Mouse (Mus musculus): ENCODE data around the gene St7l. TPM values are rescaled to one million over a fixed set of nuclear protein-coding genes. Genes with fewer than 3 reads are reported as not detected.

St7l gene
- polyA plus RNA-seq, 1 experiment from 2014 or later: 38.9 TPM

DNA sequence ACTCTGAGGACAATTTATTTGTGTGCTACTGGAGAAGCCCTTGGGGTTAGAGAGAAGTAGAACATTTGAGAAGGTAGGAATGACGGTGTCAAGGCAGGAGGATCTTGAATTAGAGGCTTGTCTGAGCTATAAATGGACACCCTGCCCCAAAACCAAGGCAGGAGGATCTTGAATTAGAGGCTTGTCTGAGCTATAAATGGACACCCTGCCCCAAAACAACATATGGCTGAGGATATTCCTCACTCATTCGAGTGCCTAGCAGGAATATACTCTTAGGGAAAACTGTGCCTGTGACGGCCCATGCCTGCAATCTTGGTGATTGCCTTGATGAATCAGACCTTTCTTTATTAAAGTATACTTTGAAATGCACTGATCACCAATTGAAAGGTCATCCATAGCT is 42.2 kb downstream of the St7l start:
- ATAC-seq (replicated peaks; ENCODE audit: low FRiP score): no peak
- Histone ChIP-seq H3K4me2 (no peak overlapping the region), H3K4me3 (replicated peaks) (no peak overlapping the region), H3K27ac (no peak overlapping the region), H3K4me1 (0 out of 2 replicates have a peak, but pooled peaks cover 3% of the 10 kb centered on the region), H3K27me3 (no peaks in the 10 kb centered on the region), H3K9me3 (replicated peaks) (no peaks in the 10 kb centered on the region), H3K36me3 (peaks cover 52% of the 10 kb centered on the region), H3K9ac (no peak overlapping the region)
- 77% methylated on average over 3 of the region's 3 CpGs for WGBS

DNA sequence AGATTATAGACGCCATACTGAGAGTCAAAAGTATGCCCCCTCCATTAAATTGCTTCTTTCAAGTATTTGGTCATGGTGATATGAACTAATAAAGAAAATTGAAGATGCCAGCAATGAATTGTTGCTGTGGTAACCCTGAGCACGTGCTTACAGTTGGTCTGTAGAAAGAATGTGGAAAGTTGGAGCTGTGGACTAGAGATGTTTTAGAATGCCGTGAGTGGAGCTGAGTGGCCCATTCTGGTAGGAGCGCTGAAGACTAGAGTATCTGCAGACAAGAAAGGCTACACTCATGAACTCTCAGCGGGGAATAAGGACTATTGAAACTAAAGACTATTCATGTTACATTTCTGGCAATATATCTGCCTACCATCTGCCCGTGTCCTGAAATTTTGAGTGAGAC is 45.4 kb downstream of the St7l start:
- Histone ChIP-seq H3K27ac (no peak overlapping the region), H3K9me3 (replicated peaks) (no peaks in the 10 kb centered on the region), H3K27me3 (no peaks in the 10 kb centered on the region), H3K4me3 (replicated peaks) (no peak overlapping the region), H3K4me1 (0 out of 2 replicates have a peak, but pooled peaks cover 3% of the 10 kb centered on the region), H3K36me3 (peaks cover 51% of the 10 kb centered on the region), H3K9ac (no peak overlapping the region), H3K4me2 (no peak overlapping the region)
- WGBS: 94% methylated on average over 6 of the region's 6 CpGs
- ATAC-seq (replicated peaks; ENCODE audit: low FRiP score): no peak

DNA sequence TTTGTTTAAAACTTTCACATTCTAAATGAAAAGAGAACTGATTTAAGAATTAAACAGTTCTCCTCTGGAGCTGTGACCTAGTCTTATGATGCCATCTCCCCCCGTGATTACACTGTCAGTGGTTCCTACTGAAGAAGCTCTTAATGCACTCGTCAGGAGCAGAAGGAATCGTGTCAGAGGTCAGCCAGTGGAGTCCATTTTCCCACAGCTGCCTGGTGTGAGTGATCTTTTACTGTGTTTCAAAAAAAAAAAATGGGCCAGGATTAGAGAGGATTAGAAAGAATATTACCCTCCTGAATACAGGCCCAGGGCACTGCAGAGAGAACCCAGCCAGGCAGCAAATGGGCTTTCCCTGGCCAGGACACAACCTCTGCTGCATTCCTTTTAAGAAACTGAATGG is 51.2 kb downstream of the St7l start:
- WGBS: 57% methylated on average over 3 of the region's 3 CpGs
- no peaks in the 10 kb centered on the region for H3K27me3 ChIP-seq
- H3K4me1 ChIP-seq: no peaks in the 10 kb centered on the region
- peaks cover 35% of the 10 kb centered on the region for H3K36me3 ChIP-seq
- no peak overlapping the region for H3K9ac ChIP-seq
- no peaks in the 10 kb centered on the region for H3K9me3 ChIP-seq (replicated peaks)
- no peak overlapping the region for H3K4me2 ChIP-seq
- ATAC-seq (replicated peaks; ENCODE audit: low FRiP score): no peak
- no peak overlapping the region for H3K4me3 ChIP-seq (replicated peaks)
- H3K27ac ChIP-seq: no peak overlapping the region

DNA sequence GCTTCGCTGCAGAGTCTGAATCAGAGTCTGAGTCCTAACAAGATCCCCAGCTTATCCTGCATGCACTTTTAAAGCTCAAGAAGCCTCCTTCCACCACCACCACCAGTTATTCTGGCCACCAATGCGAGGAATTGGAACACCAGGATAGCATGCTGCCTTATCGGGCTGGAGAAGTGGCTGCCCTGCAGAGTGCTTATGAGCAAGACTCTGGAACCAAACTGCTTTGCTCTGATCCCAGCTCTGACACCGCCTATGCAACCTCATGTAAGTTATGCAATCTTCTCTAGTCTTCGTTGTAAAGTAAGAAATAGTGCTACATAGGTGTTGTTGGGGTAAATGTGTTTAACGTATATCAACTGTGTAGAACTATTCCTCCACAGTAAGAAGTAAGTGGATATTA is 65.6 kb downstream of the St7l start:
- Histone ChIP-seq H3K36me3 (peaks cover 35% of the 10 kb centered on the region), H3K27me3 (no peaks in the 10 kb centered on the region), H3K4me3 (replicated peaks) (no peak overlapping the region), H3K9me3 (replicated peaks) (no peaks in the 10 kb centered on the region), H3K4me2 (no peak overlapping the region), H3K9ac (no peak overlapping the region), H3K4me1 (no peaks in the 10 kb centered on the region), H3K27ac (no peak overlapping the region)
- no peak for ATAC-seq (replicated peaks; ENCODE audit: low FRiP score)
- WGBS: 95% methylated on average over 6 of the region's 6 CpGs

DNA sequence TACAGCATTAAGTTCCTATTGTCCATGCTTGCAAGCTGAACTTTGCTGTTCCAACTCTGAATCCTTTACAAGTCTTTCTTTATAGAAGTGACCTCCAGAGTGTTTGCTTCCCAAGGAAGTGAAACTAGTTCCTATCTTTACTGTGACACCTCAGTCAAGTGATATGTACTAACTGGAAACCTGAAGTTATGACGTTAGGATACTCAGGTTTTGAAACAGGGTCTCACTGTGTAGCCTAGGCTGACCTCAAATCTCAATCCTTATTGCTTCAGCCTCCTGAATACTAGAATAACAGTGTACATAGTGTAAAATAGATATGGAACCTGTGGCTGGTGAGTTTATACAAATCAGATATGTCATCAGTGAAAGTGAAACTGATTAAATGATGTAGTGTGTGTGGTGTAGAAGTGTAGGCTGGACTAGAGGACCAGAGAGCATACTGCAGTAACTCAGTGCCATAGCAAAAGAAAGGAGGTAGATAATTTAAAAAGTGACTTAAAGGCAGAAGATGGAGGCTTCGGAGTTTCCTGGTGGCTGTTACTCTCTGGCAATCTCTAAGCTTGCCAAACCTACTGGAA is 74.0 kb downstream of the St7l start:
- no peak for ATAC-seq (replicated peaks; ENCODE audit: low FRiP score)

DNA sequence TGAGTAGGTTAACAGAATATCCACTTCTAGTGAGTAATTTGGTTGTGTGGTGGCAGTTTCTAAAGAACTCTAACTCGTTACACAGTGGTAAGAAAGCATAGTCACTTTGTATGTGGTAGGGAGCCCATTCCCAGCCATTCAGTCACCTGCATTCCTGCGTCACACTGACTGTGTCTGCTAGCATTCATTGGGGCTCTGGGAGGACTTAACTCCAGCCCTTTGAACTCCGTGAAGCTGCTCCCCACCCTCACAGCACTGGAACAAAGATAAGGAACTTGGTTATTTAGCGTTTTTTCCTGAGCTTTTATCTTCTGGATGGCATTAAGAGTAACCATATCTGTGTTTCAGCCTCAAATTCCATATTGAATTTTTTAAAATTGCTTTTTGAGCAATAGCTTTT is 74.5 kb downstream of the St7l start:
- H3K27me3 ChIP-seq: no peaks in the 10 kb centered on the region
- no peak overlapping the region for H3K4me3 ChIP-seq (replicated peaks)
- H3K4me2 ChIP-seq: no peak overlapping the region
- no peak for ATAC-seq (replicated peaks; ENCODE audit: low FRiP score)
- 63% methylated on average over 4 of the region's 4 CpGs for WGBS
- peaks cover 30% of the 10 kb centered on the region for H3K36me3 ChIP-seq
- peaks cover 17% of the 10 kb centered on the region for H3K4me1 ChIP-seq
- no peaks in the 10 kb centered on the region for H3K9me3 ChIP-seq (replicated peaks)
- no peak overlapping the region for H3K9ac ChIP-seq
- H3K27ac ChIP-seq: no peak overlapping the region

More for the DNA sequence above, 74.0 kb downstream of the St7l start:
- Histone ChIP-seq H3K4me1 (peaks cover 12% of the 10 kb centered on the region), H3K9me3 (replicated peaks) (no peaks in the 10 kb centered on the region), H3K4me2 (no peak overlapping the region), H3K27me3 (no peaks in the 10 kb centered on the region), H3K36me3 (peaks cover 30% of the 10 kb centered on the region), H3K27ac (no peak overlapping the region), H3K9ac (no peak overlapping the region), H3K4me3 (replicated peaks) (no peak overlapping the region)
- 86% methylated on average over 2 of the region's 2 CpGs for WGBS

DNA sequence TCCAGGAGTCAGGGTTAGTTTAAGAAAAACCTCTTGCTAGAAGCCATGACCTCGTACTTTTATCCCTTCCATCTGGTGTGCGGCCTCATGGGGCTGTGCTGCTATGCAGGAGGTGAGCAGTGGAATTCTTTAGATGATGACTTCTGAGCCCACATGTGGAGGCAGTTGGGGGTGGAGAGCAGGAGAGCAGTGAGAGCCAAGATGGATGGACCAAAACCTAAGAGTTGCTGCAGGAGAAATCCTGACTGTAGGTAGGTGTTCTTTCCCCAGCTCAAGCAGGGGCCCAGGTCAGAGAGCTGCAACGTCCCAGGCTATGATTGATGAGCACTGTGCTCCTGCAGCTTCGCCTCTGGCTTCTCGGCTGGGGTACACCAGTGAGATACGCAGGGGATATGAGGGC is 76.9 kb downstream of the St7l start:
- H3K9me3 ChIP-seq (replicated peaks): no peaks in the 10 kb centered on the region
- no peaks in the 10 kb centered on the region for H3K27me3 ChIP-seq
- H3K9ac ChIP-seq: no peak overlapping the region
- H3K36me3 ChIP-seq: peaks cover 17% of the 10 kb centered on the region
- peak; percentile 46; the same call in 1 of the 2 replicates for ATAC-seq (replicated peaks; ENCODE audit: low FRiP score)
- 47% methylated on average over 6 of the region's 6 CpGs for WGBS
- H3K27ac ChIP-seq: no peak overlapping the region
- peaks cover 21% of the 10 kb centered on the region for H3K4me1 ChIP-seq
- H3K4me3 ChIP-seq (replicated peaks): no peak overlapping the region
- no peak overlapping the region for H3K4me2 ChIP-seq

DNA sequence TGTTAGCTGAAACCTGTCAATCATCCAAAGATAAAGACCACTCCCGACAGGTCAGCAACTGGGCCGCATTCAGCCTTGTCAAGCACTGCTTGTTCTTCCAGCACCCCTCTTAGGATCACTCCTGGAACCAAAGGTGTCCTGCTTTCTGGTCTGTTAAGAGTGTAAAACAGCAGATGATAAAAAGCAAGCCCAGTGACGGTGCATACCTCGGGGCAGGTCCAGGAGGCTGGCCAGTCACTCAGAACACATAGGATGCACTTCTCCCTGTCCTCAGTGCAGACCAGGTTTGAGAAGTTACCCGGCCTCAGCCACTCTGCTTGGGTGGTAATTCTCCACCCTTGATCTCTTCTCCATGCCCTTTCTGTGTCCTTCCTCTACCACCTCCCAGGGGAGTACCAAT is 78.9 kb downstream of the St7l start:
- Histone ChIP-seq H3K4me3 (replicated peaks) (no peak overlapping the region), H3K9me3 (replicated peaks) (no peaks in the 10 kb centered on the region), H3K4me1 (peaks cover 21% of the 10 kb centered on the region), H3K36me3 (peaks cover 30% of the 10 kb centered on the region), H3K4me2 (no peak overlapping the region), H3K9ac (no peak overlapping the region), H3K27me3 (no peaks in the 10 kb centered on the region), H3K27ac (0 out of 2 replicates have a peak overlapping the region, but pooled peaks have one; percentile 6)
- WGBS: 50% methylated on average over 5 of the region's 5 CpGs
- no peak for ATAC-seq (replicated peaks; ENCODE audit: low FRiP score)

DNA sequence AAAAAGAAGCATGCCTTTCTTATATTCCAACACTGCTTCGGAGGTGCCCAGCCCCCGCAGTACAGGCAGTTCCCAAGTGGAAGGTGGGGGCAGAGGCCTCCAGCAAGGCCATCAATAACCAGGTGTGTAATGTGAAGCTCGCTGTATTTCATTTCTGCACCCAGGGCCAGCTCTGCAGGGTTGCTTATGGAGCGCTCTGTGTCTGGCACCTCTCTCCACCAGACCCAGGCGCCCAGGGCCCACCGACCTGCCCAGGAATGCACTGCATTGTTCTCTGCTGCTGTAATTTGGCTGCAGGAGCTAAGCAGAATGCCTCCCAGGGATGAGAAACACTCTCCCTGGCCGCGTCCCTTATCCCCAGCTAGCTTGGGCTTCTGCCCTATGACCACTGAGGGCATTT is 79.5 kb downstream of the St7l start:
- ATAC-seq (replicated peaks; ENCODE audit: low FRiP score): peak; percentile 47
- Histone ChIP-seq H3K9ac (no peak overlapping the region), H3K4me1 (peaks cover 21% of the 10 kb centered on the region), H3K36me3 (peaks cover 30% of the 10 kb centered on the region), H3K4me3 (replicated peaks) (no peak overlapping the region), H3K4me2 (no peak overlapping the region), H3K27ac (no peak overlapping the region), H3K27me3 (no peaks in the 10 kb centered on the region), H3K9me3 (replicated peaks) (no peaks in the 10 kb centered on the region)
- 25% methylated on average over 8 of the region's 8 CpGs for WGBS

DNA sequence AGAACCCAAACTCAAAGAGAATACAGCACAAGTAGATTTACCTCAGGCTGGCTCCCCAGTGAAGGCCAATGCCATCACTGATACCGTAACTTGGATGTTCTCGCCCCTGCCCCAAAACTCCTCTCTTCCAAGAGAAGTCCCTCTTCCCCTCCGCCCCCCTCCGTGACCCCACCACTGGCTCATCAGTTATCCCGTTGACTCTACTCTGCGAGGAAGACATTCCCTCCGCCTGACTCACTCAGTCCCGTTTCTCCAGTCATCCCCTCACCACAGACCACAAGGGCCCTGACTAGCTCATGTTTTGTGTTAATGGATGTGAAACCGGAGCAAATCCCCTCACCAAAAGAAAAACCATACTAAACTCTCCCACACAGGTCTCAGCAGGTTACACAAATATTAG is 81.1 kb downstream of the St7l start:
- Histone ChIP-seq H3K9me3 (replicated peaks) (no peaks in the 10 kb centered on the region), H3K27me3 (no peaks in the 10 kb centered on the region), H3K4me3 (replicated peaks) (no peak overlapping the region), H3K4me1 (peaks cover 19% of the 10 kb centered on the region), H3K9ac (no peak overlapping the region), H3K4me2 (no peak overlapping the region), H3K36me3 (peaks cover 32% of the 10 kb centered on the region), H3K27ac (no peak overlapping the region)
- ATAC-seq (replicated peaks; ENCODE audit: low FRiP score): no peak
- 44% methylated on average over 9 of the region's 9 CpGs for WGBS

DNA sequence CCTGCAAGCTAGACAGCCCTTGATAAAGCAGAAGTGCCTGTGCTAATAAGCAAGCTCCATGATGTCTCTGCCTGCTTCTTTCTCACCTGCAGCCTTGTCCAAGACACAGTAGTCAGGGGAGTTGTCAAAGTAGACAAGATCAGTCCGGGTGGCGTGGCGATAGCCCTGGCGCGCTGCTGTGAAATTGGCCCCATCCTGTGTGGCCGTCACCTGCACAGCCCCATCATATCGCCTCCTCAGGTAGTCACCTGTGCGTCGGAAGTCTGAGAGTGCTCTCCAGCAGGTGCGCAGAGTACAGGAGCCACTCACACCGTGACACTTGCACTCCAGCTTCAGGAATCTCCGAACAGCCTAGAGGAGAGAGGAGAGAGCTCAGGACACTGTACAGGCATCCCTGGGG is 87.1 kb downstream of the St7l start:
- H3K27me3 ChIP-seq: no peaks in the 10 kb centered on the region
- no peak overlapping the region for H3K27ac ChIP-seq
- H3K4me2 ChIP-seq: no peak overlapping the region
- H3K9ac ChIP-seq: no peak overlapping the region
- H3K4me3 ChIP-seq (replicated peaks): no peak overlapping the region
- no peaks in the 10 kb centered on the region for H3K9me3 ChIP-seq (replicated peaks)
- no peak for ATAC-seq (replicated peaks; ENCODE audit: low FRiP score)
- WGBS: 94% methylated on average over 12 of the region's 12 CpGs
- H3K4me1 ChIP-seq: no peaks in the 10 kb centered on the region
- H3K36me3 ChIP-seq: peaks cover 66% of the 10 kb centered on the region

DNA sequence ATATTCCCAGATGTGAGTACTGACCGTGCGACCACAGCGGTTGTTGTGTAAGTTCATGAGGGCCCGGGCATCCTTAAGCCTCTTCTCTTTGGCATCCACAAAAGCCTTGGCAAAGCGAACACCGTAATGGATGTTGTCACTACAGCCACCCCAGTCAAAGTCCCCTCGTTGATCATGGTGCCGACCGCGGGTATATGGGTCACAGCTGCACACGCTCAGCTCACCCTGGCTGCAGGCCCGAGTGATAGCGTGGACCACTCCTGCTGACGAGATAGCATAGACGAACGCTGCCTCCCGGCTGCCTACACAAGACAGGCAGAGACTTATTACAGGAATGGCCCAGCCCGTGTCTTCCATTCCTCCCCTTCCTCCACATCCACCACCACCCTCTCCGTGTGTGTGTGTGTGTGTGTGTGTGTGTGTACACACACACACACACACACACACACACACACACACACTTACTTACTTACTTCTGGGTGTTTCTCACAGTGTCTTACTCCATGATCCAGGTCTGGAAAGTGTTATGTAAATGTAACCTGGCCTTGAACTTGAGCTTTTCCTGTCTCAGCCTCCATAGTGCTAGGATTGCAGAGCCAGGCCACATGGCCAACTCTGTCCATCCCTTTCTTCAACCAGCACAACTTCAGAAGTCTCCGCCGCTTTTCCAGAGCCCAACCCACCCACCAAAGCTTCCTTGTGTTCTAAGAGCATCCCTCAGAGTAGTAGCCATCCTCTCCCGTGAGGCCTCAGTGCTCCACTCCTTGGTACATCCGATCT is 89.3 kb downstream of the St7l start:
- H3K4me2 ChIP-seq: no peak overlapping the region
- no peaks in the 10 kb centered on the region for H3K9me3 ChIP-seq (replicated peaks)
- ATAC-seq (replicated peaks; ENCODE audit: low FRiP score): no peak
- H3K4me1 ChIP-seq: no peaks in the 10 kb centered on the region
- H3K27ac ChIP-seq: no peak overlapping the region
- peaks cover 51% of the 10 kb centered on the region for H3K36me3 ChIP-seq
- 91% methylated on average over 23 of the region's 23 CpGs for WGBS
- no peak overlapping the region for H3K4me3 ChIP-seq (replicated peaks)
- H3K27me3 ChIP-seq: peaks cover 8% of the 10 kb centered on the region; the same call in 1 of the 2 replicates
- no peak overlapping the region for H3K9ac ChIP-seq
